ENCODE assay signal across 8 mouse cellular contexts in genomic region chr4:108798083-108798830, GRCm38 (mm10). TPM values are rescaled to one million over a fixed set of nuclear protein-coding genes. Genes with fewer than 3 reads are reported as not detected.
DNase-seq lines count a peak whose midpoint lies in the region; ATAC-seq and TF ChIP-seq lines count a peak whose summit lies in the region.
"Had no signal": no experiment of that assay in that cellular context is flagged by ENCODE, and none has a peak within 500 bp of the region (broad histone marks: within the 10 kb centered on the region; RNA-seq: fewer than 3 reads in every experiment).

No protein-coding gene starts in this region.

- peak; percentile 79 for DNase-seq in CD4-positive, CD25-positive, alpha-beta regulatory T cell, adult 2 months (ENCODE audit: low read depth, low spot score)
- peak; percentile 21 for DNase-seq in G1E (ENCODE audit: low spot score)
- peak; percentile 80 for DNase-seq in cerebellum, adult 18-20 months
- DNase-seq in gastrocnemius, adult 8-10 months (ENCODE audit: low spot score in 2 of 2): peak; percentile 38 to 43
- peak; percentile 84 for DNase-seq in kidney, postnatal 0 days (ENCODE audit: low spot score)
- peak; percentile 81 for DNase-seq in liver, postnatal 0 days
- DNase-seq in right cerebral cortex, postnatal 14 days: peak; percentile 75

- TF ChIP-seq EP300 in liver, postnatal 0 days (IDR thresholded peaks at IDR 0.05; ENCODE audit: low read depth): no peak

- WGBS in kidney, postnatal 0 days: 49% methylated on average over 2 of the region's 2 CpGs
- 37% methylated on average over 2 of the region's 2 CpGs for WGBS in liver, postnatal 0 days (ENCODE audit: insufficient replicate concordance)

- no peak overlapping the region for H3K4me2 ChIP-seq in kidney, postnatal 0 days (ENCODE audit: low read length)
- H3K4me2 ChIP-seq in liver, postnatal 0 days (ENCODE audit: low read depth, low read length): no peak overlapping the region

- no peak for ATAC-seq in G1E (ENCODE audit: extremely low read depth, insufficient number of reproducible peaks, low FRiP score, poor library complexity, severe bottlenecking)
- no peak for ATAC-seq in kidney, postnatal 0 days (replicated peaks; ENCODE audit: low FRiP score, low read depth)
- ATAC-seq in liver, postnatal 0 days: no peak

- H3K27me3 ChIP-seq in G1E (ENCODE audit: insufficient read depth, low read length): peaks cover 28% of the 10 kb centered on the region
- H3K27me3 ChIP-seq in kidney, postnatal 0 days (ENCODE audit: insufficient read depth, low read length): no peaks in the 10 kb centered on the region
- H3K27me3 ChIP-seq in liver, postnatal 0 days (ENCODE audit: insufficient read depth, low read length): no peaks in the 10 kb centered on the region

- no peaks in the 10 kb centered on the region for H3K36me3 ChIP-seq in G1E (replicated peaks)
- H3K36me3 ChIP-seq in kidney, postnatal 0 days (ENCODE audit: insufficient read depth, low read length): no peaks in the 10 kb centered on the region
- H3K36me3 ChIP-seq in liver, postnatal 0 days (replicated peaks; ENCODE audit: insufficient read depth, low read length): no peaks in the 10 kb centered on the region

- H3K9ac ChIP-seq in kidney, postnatal 0 days (ENCODE audit: low read depth, low read length): no peak overlapping the region
- H3K9ac ChIP-seq in liver, postnatal 0 days (replicated peaks): no peak overlapping the region

- no peak overlapping the region for H3K4me3 ChIP-seq in G1E (ENCODE audit: low read depth, low read length)
- H3K4me3 ChIP-seq in kidney, postnatal 0 days (replicated peaks; ENCODE audit: low read depth, low read length): no peak overlapping the region
- H3K4me3 ChIP-seq in liver, postnatal 0 days (ENCODE audit: low read depth, low read length): no peak overlapping the region

- TF ChIP-seq CTCF in G1E (IDR thresholded peaks at IDR 0.05; ENCODE audit: low read depth, low read length): peak; percentile 53
- peak; percentile 77 for TF ChIP-seq CTCF in kidney, postnatal 0 days (IDR thresholded peaks at IDR 0.05; ENCODE audit: low read depth)
- TF ChIP-seq CTCF in liver, postnatal 0 days (IDR thresholded peaks at IDR 0.05; ENCODE audit: low read depth): peak; percentile 79

- H3K27ac ChIP-seq in kidney, postnatal 0 days: no peak overlapping the region
- H3K27ac ChIP-seq in liver, postnatal 0 days (ENCODE audit: low read depth): no peak overlapping the region

- H3K9me3 ChIP-seq in G1E (replicated peaks): no peaks in the 10 kb centered on the region
- H3K9me3 ChIP-seq in kidney, postnatal 0 days (replicated peaks; ENCODE audit: low read length): no peaks in the 10 kb centered on the region
- H3K9me3 ChIP-seq in liver, postnatal 0 days (ENCODE audit: low read length): no peaks in the 10 kb centered on the region

- H3K4me1 ChIP-seq in G1E (ENCODE audit: insufficient read depth, low read depth, low read length): no peaks in the 10 kb centered on the region
- H3K4me1 ChIP-seq in kidney, postnatal 0 days (replicated peaks; ENCODE audit: insufficient read depth, low read length): no peaks in the 10 kb centered on the region
- H3K4me1 ChIP-seq in liver, postnatal 0 days (ENCODE audit: insufficient read depth): no peaks in the 10 kb centered on the region

RNA-seq across cellular contexts. Expression of gene Zfyve9, which starts 17.7 kb away (rescaled TPM):
- total RNA-seq in G1E (2014; fragmentation: Nextera tagmentation): not detected in 2 replicates
- total RNA-seq in G1E (2017): 0.16 and 0.17 TPM in 2 replicates
- polyA plus RNA-seq in G1E (2012): not detected in 2 replicates
- total RNA-seq in gastrocnemius, adult 8-10 months (2022): 10 to 100 TPM; 54.2 to 75.2 (median 64.2) TPM
- 3.8 and 4.2 TPM in 2 replicates for polyA plus RNA-seq in kidney, postnatal 0 days (2015; fragmentation: Nextera tagmentation; extraction: Ambion mirVana)
- 0.95 and 0.97 TPM in 2 replicates for polyA plus RNA-seq in liver, postnatal 0 days (2015; fragmentation: Nextera tagmentation; extraction: Ambion mirVana)

RNA-seq across cellular contexts. Expression of gene Btf3l4, which starts 35.2 kb away (rescaled TPM):
- total RNA-seq in G1E (2014; fragmentation: Nextera tagmentation) (115 and 119 TPM in 2 replicates), G1E (2017) (62.1 and 88.3 TPM in 2 replicates)
- polyA plus RNA-seq in G1E (2012): 8.8 and 9.8 TPM in 2 replicates
- total RNA-seq in gastrocnemius, adult 8-10 months (2022): 10 to 100 TPM; 35.7 to 46.0 (median 41.9) TPM
- 169 and 174 TPM in 2 replicates for polyA plus RNA-seq in kidney, postnatal 0 days (2015; fragmentation: Nextera tagmentation; extraction: Ambion mirVana)
- polyA plus RNA-seq in liver, postnatal 0 days (2015; fragmentation: Nextera tagmentation; extraction: Ambion mirVana): 56.9 and 64.1 TPM in 2 replicates

RNA-seq across cellular contexts. Expression of gene Txndc12, which starts 36.1 kb away (rescaled TPM):
- total RNA-seq in G1E (2014; fragmentation: Nextera tagmentation) (76.2 and 79.1 TPM in 2 replicates), G1E (2017) (54.4 and 56.6 TPM in 2 replicates)
- polyA plus RNA-seq in G1E (2012): 7.7 and 10.2 TPM in 2 replicates
- total RNA-seq in gastrocnemius, adult 8-10 months (2022): 10 to 100 TPM in 3 of 4 experiments, 1 to 10 TPM in 1; 9.8 to 13.5 (median 11.7) TPM
- polyA plus RNA-seq in kidney, postnatal 0 days (2015; fragmentation: Nextera tagmentation; extraction: Ambion mirVana): 94.0 and 98.3 TPM in 2 replicates
- polyA plus RNA-seq in liver, postnatal 0 days (2015; fragmentation: Nextera tagmentation; extraction: Ambion mirVana): 43.1 and 44.2 TPM in 2 replicates

RNA-seq across cellular contexts. Expression of gene Kti12, which starts 49.3 kb away (rescaled TPM):
- total RNA-seq in G1E (2014; fragmentation: Nextera tagmentation): 32.5 and 34.4 TPM in 2 replicates
- total RNA-seq in G1E (2017): 36.9 and 39.3 TPM in 2 replicates
- 89.1 and 98.8 TPM in 2 replicates for polyA plus RNA-seq in G1E (2012)
- total RNA-seq in gastrocnemius, adult 8-10 months (2022): 10 to 100 TPM; 23.2 to 28.8 (median 27.3) TPM
- 52.2 and 53.5 TPM in 2 replicates for polyA plus RNA-seq in kidney, postnatal 0 days (2015; fragmentation: Nextera tagmentation; extraction: Ambion mirVana)
- polyA plus RNA-seq in liver, postnatal 0 days (2015; fragmentation: Nextera tagmentation; extraction: Ambion mirVana): 27.6 and 29.6 TPM in 2 replicates

RNA-seq across cellular contexts. Expression of gene A730015C16Rik, which starts 50.2 kb away (rescaled TPM):
- not detected in 2 replicates for total RNA-seq in G1E (2014; fragmentation: Nextera tagmentation)
- total RNA-seq in G1E (2017): 0.35 and 0.60 TPM in 2 replicates
- polyA plus RNA-seq in G1E (2012): 0.07 TPM in 1 of 2 replicates, not detected in the other
- under 1 TPM in 1 of 4 experiments, not detected in 3; 0.22 TPM for total RNA-seq in gastrocnemius, adult 8-10 months (2022)
- 1.8 and 2.4 TPM in 2 replicates for polyA plus RNA-seq in kidney, postnatal 0 days (2015; fragmentation: Nextera tagmentation; extraction: Ambion mirVana)
- polyA plus RNA-seq in liver, postnatal 0 days (2015; fragmentation: Nextera tagmentation; extraction: Ambion mirVana): 0.27 and 0.72 TPM in 2 replicates
- polyA plus RNA-seq: large intestine, adult 2 months had no signal

Comparison
In these comparisons a context has a peak if more than half of its experiments do, and no peak if none do; other contexts are left out.
1. DNase-seq: peak in every context shown above with its lines; median percentile 84 in kidney, postnatal 0 days; 81 in liver, postnatal 0 days; 80 in cerebellum, adult 18-20 months; 79 in CD4-positive, CD25-positive, alpha-beta regulatory T cell, adult 2 months; 75 in right cerebral cortex, postnatal 14 days; 40 in gastrocnemius, adult 8-10 months; 21 in G1E.